ENCODE assay signal across 8 mouse cellular contexts in the genomic region with DNA sequence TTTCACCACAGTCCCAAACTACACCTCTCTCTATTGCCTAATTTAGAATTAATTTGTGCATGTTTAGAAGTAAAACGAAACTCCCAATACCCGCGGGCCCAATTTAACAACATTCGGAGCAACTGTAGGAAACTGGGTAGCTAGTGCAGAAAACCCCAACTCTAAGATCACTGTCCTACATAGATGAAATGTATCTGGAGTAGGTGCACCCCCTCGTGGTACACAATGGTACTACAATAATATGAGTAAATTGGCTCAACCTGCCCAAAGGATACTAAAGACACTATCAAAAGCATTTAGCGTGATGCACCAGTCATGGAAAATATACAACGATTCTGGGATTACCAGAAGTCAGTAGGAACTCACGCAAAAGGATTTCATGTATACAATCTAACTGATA. TPM values are rescaled to one million over a fixed set of nuclear protein-coding genes. Genes with fewer than 3 reads are reported as not detected.
DNase-seq lines count a peak whose midpoint lies in the region; ATAC-seq and TF ChIP-seq lines count a peak whose summit lies in the region.

No protein-coding gene starts in this region.

- H3K27me3 ChIP-seq in kidney, embryonic 15.5 days = no peaks in the 10 kb centered on the region
- H3K27me3 ChIP-seq in embryonic facial prominence, embryonic 14.5 days (replicated peaks; ENCODE audit: control insufficient read depth, insufficient read depth, low read length) = no peaks in the 10 kb centered on the region
- no peaks in the 10 kb centered on the region for H3K27me3 ChIP-seq in hindbrain, embryonic 16.5 days (replicated peaks; ENCODE audit: control insufficient read depth, insufficient read depth, low read length)
- no peaks in the 10 kb centered on the region for H3K27me3 ChIP-seq in midbrain, postnatal 0 days (ENCODE audit: insufficient read depth, low read length)
- no peaks in the 10 kb centered on the region for H3K27me3 ChIP-seq in stomach, postnatal 0 days (ENCODE audit: control insufficient read depth, insufficient read depth, low read length)

- no peaks in the 10 kb centered on the region for H3K4me1 ChIP-seq in kidney, embryonic 15.5 days
- H3K4me1 ChIP-seq in embryonic facial prominence, embryonic 14.5 days (ENCODE audit: control insufficient read depth, insufficient read depth, low read length) = peaks cover 2% of the 10 kb centered on the region; the same call in 1 of the 2 replicates
- H3K4me1 ChIP-seq in hindbrain, embryonic 16.5 days (ENCODE audit: control insufficient read depth, insufficient read depth, low read depth, low read length) = no peaks in the 10 kb centered on the region
- H3K4me1 ChIP-seq in midbrain, postnatal 0 days (ENCODE audit: insufficient read depth, low read length) = no peaks in the 10 kb centered on the region
- no peaks in the 10 kb centered on the region for H3K4me1 ChIP-seq in stomach, postnatal 0 days (replicated peaks; ENCODE audit: control insufficient read depth, insufficient read depth)

- no peaks in the 10 kb centered on the region for H3K36me3 ChIP-seq in kidney, embryonic 15.5 days
- no peaks in the 10 kb centered on the region for H3K36me3 ChIP-seq in embryonic facial prominence, embryonic 14.5 days (ENCODE audit: control insufficient read depth, insufficient read depth, low read length)
- no peaks in the 10 kb centered on the region for H3K36me3 ChIP-seq in hindbrain, embryonic 16.5 days (ENCODE audit: control insufficient read depth, insufficient read depth, low read length)
- H3K36me3 ChIP-seq in midbrain, postnatal 0 days (ENCODE audit: insufficient read depth, low read length) = no peaks in the 10 kb centered on the region
- no peaks in the 10 kb centered on the region for H3K36me3 ChIP-seq in stomach, postnatal 0 days (ENCODE audit: control insufficient read depth, insufficient read depth, low read length)

- ATAC-seq in kidney, embryonic 15.5 days (replicated peaks; ENCODE audit: low FRiP score) = no peak
- ATAC-seq in embryonic facial prominence, embryonic 14.5 days (ENCODE audit: low read depth) = peak; percentile 33; the same call in 1 of the 2 replicates
- peak; percentile 65; the same call in 1 of the 2 replicates for ATAC-seq in hindbrain, embryonic 16.5 days
- 0 out of 2 replicates have a peak, but pooled peaks have one; percentile 38 for ATAC-seq in midbrain, postnatal 0 days (ENCODE audit: low FRiP score)
- ATAC-seq in stomach, postnatal 0 days (ENCODE audit: low FRiP score, low TSS enrichment) = no peak

- H3K4me2 ChIP-seq in kidney, embryonic 15.5 days = no peak overlapping the region
- peak overlapping the region; percentile 20; the same call in 1 of the 2 replicates for H3K4me2 ChIP-seq in embryonic facial prominence, embryonic 14.5 days (ENCODE audit: low read depth, low read length)
- no peak overlapping the region for H3K4me2 ChIP-seq in hindbrain, embryonic 16.5 days (ENCODE audit: low read length)
- H3K4me2 ChIP-seq in midbrain, postnatal 0 days (ENCODE audit: low read depth, low read length, poor library complexity, severe bottlenecking) = no peak overlapping the region
- no peak overlapping the region for H3K4me2 ChIP-seq in stomach, postnatal 0 days (replicated peaks; ENCODE audit: low read depth)

- H3K4me3 ChIP-seq in kidney, embryonic 15.5 days (replicated peaks) = no peak overlapping the region
- no peak overlapping the region for H3K4me3 ChIP-seq in embryonic facial prominence, embryonic 14.5 days (ENCODE audit: low read depth, low read length)
- no peak overlapping the region for H3K4me3 ChIP-seq in hindbrain, embryonic 16.5 days (ENCODE audit: low read length)
- no peak overlapping the region for H3K4me3 ChIP-seq in midbrain, postnatal 0 days (ENCODE audit: low read depth, low read length)
- no peak overlapping the region for H3K4me3 ChIP-seq in stomach, postnatal 0 days (ENCODE audit: low read depth, low read length)

- no peaks in the 10 kb centered on the region for H3K9me3 ChIP-seq in kidney, embryonic 15.5 days (replicated peaks)
- peaks cover 3% of the 10 kb centered on the region; the same call in 1 of the 2 replicates for H3K9me3 ChIP-seq in embryonic facial prominence, embryonic 14.5 days (ENCODE audit: control insufficient read depth, low read length)
- no peaks in the 10 kb centered on the region for H3K9me3 ChIP-seq in hindbrain, embryonic 16.5 days (ENCODE audit: control insufficient read depth, low read length)
- no peaks in the 10 kb centered on the region for H3K9me3 ChIP-seq in midbrain, postnatal 0 days (ENCODE audit: low read length)
- no peaks in the 10 kb centered on the region for H3K9me3 ChIP-seq in stomach, postnatal 0 days (ENCODE audit: control insufficient read depth, low read length)

- no peak overlapping the region for H3K27ac ChIP-seq in kidney, embryonic 15.5 days
- no peak overlapping the region; the same call in 1 of the 2 replicates for H3K27ac ChIP-seq in embryonic facial prominence, embryonic 14.5 days (replicated peaks; ENCODE audit: low read depth, low read length)
- no peak overlapping the region for H3K27ac ChIP-seq in hindbrain, embryonic 16.5 days (ENCODE audit: low read depth, low read length)
- H3K27ac ChIP-seq in midbrain, postnatal 0 days (ENCODE audit: low read depth, low read length) = no peak overlapping the region
- no peak overlapping the region for H3K27ac ChIP-seq in stomach, postnatal 0 days (replicated peaks)

- H3K9ac ChIP-seq in kidney, embryonic 15.5 days = no peak overlapping the region
- no peak overlapping the region for H3K9ac ChIP-seq in embryonic facial prominence, embryonic 14.5 days (ENCODE audit: low read depth, low read length)
- H3K9ac ChIP-seq in hindbrain, embryonic 16.5 days (ENCODE audit: low read depth, low read length) = no peak overlapping the region
- no peak overlapping the region for H3K9ac ChIP-seq in midbrain, postnatal 0 days (replicated peaks; ENCODE audit: low read length, poor library complexity, severe bottlenecking)
- H3K9ac ChIP-seq in stomach, postnatal 0 days (ENCODE audit: low read length) = no peak overlapping the region

- intact Hi-C loops in left cerebral cortex, postnatal 14 days (cut with DNase I) = no loop called here

- peak; percentile 93 for TF ChIP-seq CTCF in midbrain, postnatal 0 days (IDR thresholded peaks at IDR 0.05)
- TF ChIP-seq CTCF in stomach, postnatal 0 days (IDR thresholded peaks at IDR 0.05; ENCODE audit: low read depth) = peak; percentile 93

- DNase-seq in kidney, adult 11 months = peak; percentile 16
- DNase-seq in adrenal gland, postnatal 36 days = peak; percentile 33 to 69
- peak; percentile 82 for DNase-seq in embryonic facial prominence, embryonic 14.5 days (ENCODE audit: low spot score)
- DNase-seq in left cerebral cortex, postnatal 14 days (ENCODE audit: low spot score in 2 of 2) = peak; percentile 88 to 90
- peak; percentile 90 for DNase-seq in midbrain, postnatal 0 days (ENCODE audit: low spot score)
- DNase-seq in stomach, postnatal 0 days (ENCODE audit: low spot score) = peak; percentile 34

- WGBS in kidney, embryonic 15.5 days = 17% methylated on average over 8 of the region's 8 CpGs
- whole genome bisulfite sequencing in embryonic facial prominence, embryonic 14.5 days = 11% methylated on average over 8 of the region's 8 CpGs
- WGBS in hindbrain, embryonic 16.5 days = 16% methylated on average over 8 of the region's 8 CpGs
- WGBS in midbrain, postnatal 0 days = 14% methylated on average over 8 of the region's 8 CpGs
- 14% methylated on average over 8 of the region's 8 CpGs for WGBS in stomach, postnatal 0 days

- TF ChIP-seq EP300 in stomach, postnatal 0 days (optimal IDR thresholded peaks at IDR 0.05) = no peak

RNA-seq across cellular contexts. Expression of gene Cd1d1, which starts 22.7 kb away (rescaled TPM):
- polyA plus RNA-seq in kidney, embryonic 15.5 days (2015; fragmentation: Nextera tagmentation; extraction: Ambion mirVana) = 29.2 and 31.9 TPM in 2 replicates
- 100 to 1,000 TPM in 1 of 2 experiments, 10 to 100 TPM in 1; 61.2 to 336 TPM for total RNA-seq in adrenal gland, postnatal 36 days (2021)
- polyA plus RNA-seq in embryonic facial prominence, embryonic 14.5 days (2014; fragmentation: Nextera tagmentation; extraction: Ambion mirVana) = 26.6 and 27.4 TPM in 2 replicates
- polyA plus RNA-seq in hindbrain, embryonic 16.5 days (2015; fragmentation: Nextera tagmentation; extraction: Ambion mirVana) = 47.3 and 49.1 TPM in 2 replicates
- 1 to 10 TPM in 1 of 2 experiments, under 1 TPM in 1; 0.90 to 1.4 TPM for total RNA-seq in left cerebral cortex, postnatal 14 days (2021)
- total RNA-seq in midbrain, postnatal 0 days (2014; rRNA removed) = 15.2 and 16.2 TPM in 2 replicates
- polyA plus RNA-seq in midbrain, postnatal 0 days (2015; fragmentation: Nextera tagmentation; extraction: Ambion mirVana) = 17.4 and 21.3 TPM in 2 replicates
- polyA plus RNA-seq in stomach, postnatal 0 days (2015; fragmentation: Nextera tagmentation; extraction: Ambion mirVana) = 10.7 and 12.1 TPM in 2 replicates

RNA-seq across cellular contexts. Expression of gene Dclk2, which starts 55.9 kb away (rescaled TPM):
- polyA plus RNA-seq in kidney, embryonic 15.5 days (2015; fragmentation: Nextera tagmentation; extraction: Ambion mirVana) = 3.4 and 3.8 TPM in 2 replicates
- total RNA-seq in adrenal gland, postnatal 36 days (2021) = 1 to 10 TPM; 5.9 to 6.1 TPM
- 9.9 and 13.0 TPM in 2 replicates for polyA plus RNA-seq in embryonic facial prominence, embryonic 14.5 days (2014; fragmentation: Nextera tagmentation; extraction: Ambion mirVana)
- polyA plus RNA-seq in hindbrain, embryonic 16.5 days (2015; fragmentation: Nextera tagmentation; extraction: Ambion mirVana) = 74.9 and 84.2 TPM in 2 replicates
- total RNA-seq in left cerebral cortex, postnatal 14 days (2021) = 10 to 100 TPM; 74.7 to 80.2 TPM
- total RNA-seq in midbrain, postnatal 0 days (2014; rRNA removed) = 158 and 162 TPM in 2 replicates
- 61.8 and 71.6 TPM in 2 replicates for polyA plus RNA-seq in midbrain, postnatal 0 days (2015; fragmentation: Nextera tagmentation; extraction: Ambion mirVana)
- 2.0 and 2.3 TPM in 2 replicates for polyA plus RNA-seq in stomach, postnatal 0 days (2015; fragmentation: Nextera tagmentation; extraction: Ambion mirVana)

Comparison
In these comparisons a context has a peak if more than half of its experiments do, and no peak if none do; other contexts are left out.
1. DNase-seq: peak in every context shown above with its lines; median percentile 90 in midbrain, postnatal 0 days; 89 in left cerebral cortex, postnatal 14 days; 82 in embryonic facial prominence, embryonic 14.5 days; 51 in adrenal gland, postnatal 36 days; 34 in stomach, postnatal 0 days; 16 in kidney, adult 11 months.
2. ATAC-seq: peak in embryonic facial prominence, embryonic 14.5 days (single experiment), hindbrain, embryonic 16.5 days (single experiment) and midbrain, postnatal 0 days (single experiment); none in kidney, embryonic 15.5 days (single experiment) and stomach, postnatal 0 days (single experiment).